Mouse (Mus musculus) cortical plate, adult 2 months (tissue): ENCODE results near the gene Foxn4. TPM values are rescaled to one million over a fixed set of nuclear protein-coding genes. Genes with fewer than 3 reads are reported as not detected.

Source experiments
- H3K27ac ChIP-seq: fragments of 200-500 bp; 2 replicates; pipeline ENCODE4 v1.5.1; 2012; ENCODE audit warnings: low read length, control low read depth, inconsistent platforms; ENCODE audit not compliant: insufficient read depth
- H3K4me1 ChIP-seq: fragments of 200-500 bp; 2 replicates; pipeline ENCODE4 v1.6.1; 2011; ENCODE audit warnings: low read length; ENCODE audit not compliant: control insufficient read depth, insufficient read depth
- H3K4me3 ChIP-seq: fragments of 200-500 bp; 2 replicates; pipeline ENCODE4 v1.5.1; 2011; ENCODE audit warnings: mild to moderate bottlenecking, low read length, control low read depth; ENCODE audit not compliant: insufficient read depth
- CTCF ChIP-seq: fragments of 200-500 bp; IDR thresholded peaks from 2 replicates; pipeline ENCODE4 v1.5.1; 2011; ENCODE audit warnings: mild to moderate bottlenecking, control low read depth, low read length; ENCODE audit not compliant: insufficient read depth; ENCODE audit errors: extremely low read depth
- POLR2A ChIP-seq: fragments of 200-500 bp; IDR thresholded peaks from 2 replicates; pipeline ENCODE4 v1.6.1; 2011; ENCODE audit warnings: mild to moderate bottlenecking, low read length, control low read depth; ENCODE audit not compliant: insufficient read depth; ENCODE audit errors: extremely low read depth
- polyA plus RNA-seq: library from polyadenylated mRNA; depleted of rRNA; stranded (reverse); fragments of >200 nt; gene quantifications from 2 replicates; pipeline ENCODE4 v1.2.3, GENCODE M21; 2012

Foxn4 gene
- polyA plus RNA-seq, 1 experiment = not detected

- Histone ChIP-seq H3K4me1 (no peaks in the 10 kb centered on the region), H3K27ac (no peak overlapping the region), H3K4me3 (no peak overlapping the region)
- no peak for TF ChIP-seq CTCF
- no peak for TF ChIP-seq POLR2A
These were observed 24.7 kb upstream of the Foxn4 start for GRCm38 (mm10) chr5:114298212-114298894.

GRCm38 (mm10) chr5:114296693-114297631, 23.4 kb upstream of the Foxn4 start:
- H3K4me1 ChIP-seq = no peaks in the 10 kb centered on the region
- TF ChIP-seq POLR2A (no peak), CTCF (no peak)
- no peak overlapping the region for H3K27ac ChIP-seq
- no peak overlapping the region for H3K4me3 ChIP-seq

DNA sequence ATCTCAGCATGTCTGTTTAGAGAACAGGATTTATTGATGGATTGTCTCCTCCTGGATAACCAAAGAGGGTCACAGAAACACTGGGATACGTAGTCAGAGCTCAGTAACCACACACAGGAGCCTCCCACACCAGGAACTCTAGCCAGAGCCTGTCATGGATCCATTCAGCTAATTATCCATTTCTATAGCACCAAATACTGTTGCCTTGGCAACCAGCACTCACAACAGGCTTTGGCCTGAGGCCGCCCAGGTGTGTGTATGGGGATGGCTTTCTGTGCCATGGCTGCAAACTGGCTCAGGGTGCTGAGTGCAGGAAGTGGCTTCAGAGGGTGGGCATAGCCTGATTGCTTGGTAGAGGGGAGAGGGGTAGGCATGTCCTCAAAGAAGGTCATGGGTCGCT, 16.4 kb upstream of the Foxn4 start:
- TF ChIP-seq CTCF (no peak), POLR2A (no peak)
- Histone ChIP-seq H3K27ac (no peak overlapping the region), H3K4me1 (no peaks in the 10 kb centered on the region; the same call in 1 of the 2 replicates), H3K4me3 (no peak overlapping the region)

DNA sequence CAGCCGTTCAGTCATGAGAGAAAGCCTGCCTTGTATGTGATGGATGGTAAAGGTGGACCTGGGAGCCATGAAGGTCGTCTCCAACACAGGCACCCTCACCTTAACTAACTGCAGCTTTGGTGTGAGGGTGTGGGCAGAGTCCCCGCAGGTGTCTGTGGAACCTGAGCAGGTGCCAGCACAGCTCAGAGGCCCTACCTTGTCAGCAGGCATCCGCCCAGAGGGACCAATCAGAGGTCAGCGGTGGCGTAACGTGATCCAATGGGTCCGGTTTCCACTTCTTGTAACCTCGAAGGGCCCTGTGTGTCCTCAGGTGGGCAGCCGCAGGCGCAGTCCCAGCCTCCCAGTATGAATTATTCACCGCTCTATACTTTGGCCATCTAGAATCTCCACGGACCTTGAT, 15.3 kb upstream of the Foxn4 start, which contains the start of gene Myo1h:
Myo1h (plus strand) TSS at position 293 of the 400 bp plus-strand sequence.
- Histone ChIP-seq H3K27ac (no peak within 1 kb of the TSS), H3K4me3 (no peak within 1 kb of the TSS), H3K4me1 (no peaks in the 10 kb centered on the region; the same call in 1 of the 2 replicates)
- no peak for TF ChIP-seq CTCF
- no peak for TF ChIP-seq POLR2A

- H3K4me1 ChIP-seq = no peaks in the 10 kb centered on the region; the same call in 1 of the 2 replicates
- no peak overlapping the region for H3K27ac ChIP-seq
- TF ChIP-seq POLR2A (no peak), CTCF (no peak)
- no peak overlapping the region for H3K4me3 ChIP-seq
These were observed 14.8 kb upstream of the Foxn4 start for GRCm38 (mm10) chr5:114288396-114288795.

DNA sequence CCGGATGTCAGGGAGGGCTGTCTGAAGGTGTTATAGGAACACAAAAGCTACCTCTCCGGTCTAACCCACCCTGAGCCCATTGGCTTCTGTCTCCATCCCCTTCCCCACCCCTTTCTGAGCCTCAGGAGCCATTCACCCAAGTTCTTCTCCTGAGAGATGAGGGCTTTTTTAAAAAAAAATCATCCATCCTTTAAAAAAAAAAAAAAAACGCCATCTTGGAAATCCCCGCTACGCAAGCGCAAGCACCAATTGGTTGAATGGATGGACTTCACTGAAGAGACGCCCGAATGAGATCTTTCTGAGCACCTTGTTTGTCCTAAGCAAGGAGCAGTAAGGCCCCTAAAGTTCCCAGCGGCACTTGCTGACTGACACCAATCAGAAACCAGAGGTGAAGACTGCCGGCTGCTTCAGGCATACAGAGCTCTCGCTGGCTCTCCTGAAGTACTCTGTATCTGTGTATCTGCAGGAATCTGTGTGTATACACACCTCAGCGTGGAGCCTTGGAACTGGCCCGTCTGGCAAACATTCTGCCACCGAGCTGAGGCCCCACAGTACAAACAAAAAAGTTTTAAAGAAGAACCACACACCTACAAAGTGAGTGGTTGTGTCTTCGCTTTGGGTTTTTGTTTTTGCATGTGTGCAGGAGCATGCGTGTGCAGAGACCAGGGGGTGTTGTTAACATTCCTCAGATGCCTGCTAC, 13.4 kb upstream of the Foxn4 start:
- TF ChIP-seq CTCF (no peak), POLR2A (no peak)
- Histone ChIP-seq H3K27ac (no peak overlapping the region), H3K4me1 (no peaks in the 10 kb centered on the region; the same call in 1 of the 2 replicates), H3K4me3 (no peak overlapping the region)

DNA sequence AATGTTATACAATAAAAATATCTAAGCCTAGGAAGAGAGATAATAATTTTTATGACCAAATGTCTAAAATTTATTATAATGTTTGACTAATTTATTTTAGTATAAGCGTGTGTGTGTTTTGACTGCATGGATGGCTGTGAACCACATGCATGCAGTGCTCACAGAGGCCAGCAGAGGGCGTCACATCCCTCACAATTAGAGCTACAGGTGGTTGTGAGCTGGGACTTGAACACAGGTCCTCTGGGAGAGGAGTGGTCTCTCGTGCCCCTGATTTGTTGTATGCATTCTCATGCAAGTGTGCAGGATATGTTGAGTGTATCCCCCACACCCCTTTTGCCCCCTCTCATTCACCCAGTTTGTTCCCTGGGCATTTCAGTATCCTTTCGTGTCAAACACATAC, 12.5 kb upstream of the Foxn4 start:
- Histone ChIP-seq H3K4me3 (no peak overlapping the region), H3K4me1 (no peaks in the 10 kb centered on the region; the same call in 1 of the 2 replicates), H3K27ac (no peak overlapping the region)
- no peak for TF ChIP-seq POLR2A
- TF ChIP-seq CTCF = 0 out of 2 replicates have a peak, but pooled peaks have one; percentile 3

GRCm38 (mm10) chr5:114285398-114285700, 11.7 kb upstream of the Foxn4 start:
- H3K27ac ChIP-seq = no peak overlapping the region
- H3K4me3 ChIP-seq = no peak overlapping the region
- no peaks in the 10 kb centered on the region; the same call in 1 of the 2 replicates for H3K4me1 ChIP-seq
- TF ChIP-seq POLR2A = no peak
- no peak for TF ChIP-seq CTCF
